Mouse (Mus musculus) stomach, embryonic 14.5 days (tissue): Measurements from ENCODE around the gene Wipf1. TPM values are rescaled to one million over a fixed set of nuclear protein-coding genes. Genes with fewer than 3 reads are reported as not detected.
A peak's percentile ranks its signal among the peaks of the same experiment; 100 is the strongest.

Experiments used
- ATAC-seq: fragments of 200-750 bp; cut with Nextera tagmentation; 2 replicates; pipeline ENCODE4 v1.8.0; 2017; ENCODE audit warnings: low read depth, moderate TSS enrichment; ENCODE audit not compliant: insufficient number of reproducible peaks, insufficient read depth, low FRiP score
- H3K27ac ChIP-seq: fragments of 300-500 bp; sonication (generic); 2 replicates; pipeline ENCODE4 v1.5.1; 2014; ENCODE audit warnings: mild to moderate bottlenecking, low read length, moderate library complexity, mixed read lengths
- H3K27me3 ChIP-seq: fragments of 300-500 bp; sonication (generic); 2 replicates; pipeline ENCODE4 v1.6.1; 2014; ENCODE audit warnings: low read length, control low read depth, mixed read lengths; ENCODE audit not compliant: control insufficient read depth, insufficient read depth
- H3K36me3 ChIP-seq: fragments of 300-500 bp; sonication (generic); 2 replicates; pipeline ENCODE4 v1.6.1; 2014; ENCODE audit warnings: mild to moderate bottlenecking, control low read depth, low read length, moderate library complexity, mixed read lengths; ENCODE audit not compliant: control insufficient read depth, insufficient read depth
- H3K4me1 ChIP-seq: fragments of 300-500 bp; sonication (generic); 2 replicates; pipeline ENCODE4 v1.6.1; 2014; ENCODE audit warnings: low read length, control low read depth, mixed read lengths; ENCODE audit not compliant: control insufficient read depth, insufficient read depth
- H3K4me2 ChIP-seq: fragments of 300-500 bp; sonication (generic); replicated peaks from 2 replicates; pipeline ENCODE4 v1.6.1; 2014; ENCODE audit warnings: low read depth, low read length, control low read depth
- H3K4me3 ChIP-seq: fragments of 300-500 bp; sonication (generic); 2 replicates; pipeline ENCODE4 v1.5.1; 2014; ENCODE audit warnings: low read depth, low read length, control low read depth
- H3K9ac ChIP-seq: fragments of 300-500 bp; sonication (generic); replicated peaks from 2 replicates; pipeline ENCODE4 v1.6.1; 2014; ENCODE audit warnings: low read depth, mild to moderate bottlenecking, control low read depth, low read length, moderate library complexity, mixed read lengths
- H3K9me3 ChIP-seq: fragments of 300-500 bp; sonication (generic); 2 replicates; pipeline ENCODE4 v1.6.1; 2016; ENCODE audit warnings: low read depth, low read length, control low read depth; ENCODE audit not compliant: control insufficient read depth
- WGBS: fragments of 180-500 bp; shearing (Covaris S2); extraction: QIAGEN DNeasy Blood & Tissue Kit; methylation state at CpG from one replicate; pipeline ENCODE4 v1.1.7; 2014; 5-methylcytosine and 5-hydroxymethylcytosine counted together
- polyA plus RNA-seq: library from polyadenylated mRNA; unstranded; fragments of >200 nt; fragmentation: Nextera tagmentation; extraction: Ambion mirVana; gene quantifications from 2 replicates; pipeline ENCODE4 v1.2.1, GENCODE M21; 2014

Gene Wipf1
- polyA plus RNA-seq, 1 experiment from 2014 or later, result 12.0 TPM

DNA sequence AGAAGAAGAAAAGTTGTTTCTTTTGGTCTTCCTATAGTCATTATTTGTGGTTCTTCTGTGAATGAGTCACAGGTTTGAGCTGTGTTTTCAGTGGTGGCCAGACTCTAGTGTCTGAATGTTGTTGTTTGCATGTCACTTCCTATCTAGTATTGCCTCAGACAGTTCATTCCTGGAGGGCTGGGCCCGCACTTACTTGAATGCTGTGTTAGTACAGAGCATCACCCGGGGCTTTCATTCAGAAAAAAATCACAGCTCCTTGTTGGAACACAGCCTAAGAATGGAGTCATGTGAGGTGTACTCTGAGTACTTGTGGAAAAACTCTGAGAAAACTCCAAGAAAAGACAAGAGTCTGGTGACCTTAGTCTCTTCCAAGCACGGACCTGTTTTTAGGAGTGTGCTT lies 23.4 kb upstream of the Wipf1 start:
- WGBS, result 74% methylated on average over 3 of the region's 3 CpGs

DNA sequence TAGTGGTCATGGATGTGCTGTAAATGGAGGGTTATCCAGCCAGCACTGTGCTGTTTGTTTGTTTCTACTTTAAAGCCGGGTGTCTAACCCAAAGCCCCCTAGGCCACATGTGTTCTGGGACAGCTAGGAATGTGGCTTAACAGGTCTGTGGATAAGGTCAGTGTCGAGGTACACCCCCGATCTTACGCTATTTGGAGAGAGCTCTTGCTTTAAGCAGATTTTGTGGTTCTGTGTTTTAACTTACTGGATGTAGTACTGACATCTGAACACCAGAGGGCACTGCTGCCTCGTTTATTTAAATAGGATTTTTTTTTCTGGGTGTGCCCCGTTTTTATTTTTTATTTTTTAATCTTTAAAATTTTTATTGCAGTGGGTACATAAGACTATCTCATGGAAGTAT lies 21.2 kb upstream of the Wipf1 start:
- no peak for ATAC-seq
- H3K4me1 ChIP-seq, result no peaks in the 10 kb centered on the region
- H3K4me3 ChIP-seq, result no peak overlapping the region
- H3K4me2 ChIP-seq, result no peak overlapping the region
- H3K27ac ChIP-seq, result no peak overlapping the region
- H3K36me3 ChIP-seq, result no peaks in the 10 kb centered on the region
- WGBS, result 17% methylated on average over 6 of the region's 6 CpGs
- H3K9me3 ChIP-seq, result no peaks in the 10 kb centered on the region
- H3K27me3 ChIP-seq, result no peaks in the 10 kb centered on the region
- H3K9ac ChIP-seq, result no peak overlapping the region

More for the DNA sequence above, 23.4 kb upstream of the Wipf1 start:
- Histone ChIP-seq H3K9ac (no peak overlapping the region), H3K27ac (no peak overlapping the region), H3K4me1 (no peaks in the 10 kb centered on the region), H3K27me3 (no peaks in the 10 kb centered on the region), H3K36me3 (no peaks in the 10 kb centered on the region), H3K4me3 (no peak overlapping the region), H3K4me2 (no peak overlapping the region), H3K9me3 (no peaks in the 10 kb centered on the region)
- ATAC-seq, result no peak

DNA sequence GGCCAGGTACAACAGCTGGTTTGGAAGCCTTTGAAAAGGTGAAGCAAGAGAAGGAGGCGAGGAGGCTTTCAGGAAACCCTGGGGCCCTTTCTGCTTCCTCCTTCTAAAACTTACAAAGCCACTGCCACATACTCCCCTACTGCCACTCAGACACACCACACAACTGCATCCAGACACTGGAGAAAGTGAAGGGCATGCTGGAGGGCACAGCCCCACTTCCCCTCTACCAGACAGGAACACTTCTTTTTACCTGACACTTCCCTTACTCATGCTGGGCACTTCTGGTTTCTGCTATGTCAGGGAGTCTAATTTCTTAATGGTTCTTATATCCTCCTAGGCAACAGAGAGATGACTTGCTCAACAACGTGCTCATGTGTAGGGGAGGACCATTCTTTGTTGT lies 19.0 kb upstream of the Wipf1 start:
- Histone ChIP-seq H3K27ac (no peak overlapping the region), H3K4me3 (no peak overlapping the region), H3K9ac (no peak overlapping the region), H3K27me3 (no peaks in the 10 kb centered on the region), H3K36me3 (no peaks in the 10 kb centered on the region), H3K9me3 (no peaks in the 10 kb centered on the region), H3K4me1 (no peaks in the 10 kb centered on the region), H3K4me2 (no peak overlapping the region)
- WGBS, result 70% methylated on average over 2 of the region's 2 CpGs
- no peak for ATAC-seq

DNA sequence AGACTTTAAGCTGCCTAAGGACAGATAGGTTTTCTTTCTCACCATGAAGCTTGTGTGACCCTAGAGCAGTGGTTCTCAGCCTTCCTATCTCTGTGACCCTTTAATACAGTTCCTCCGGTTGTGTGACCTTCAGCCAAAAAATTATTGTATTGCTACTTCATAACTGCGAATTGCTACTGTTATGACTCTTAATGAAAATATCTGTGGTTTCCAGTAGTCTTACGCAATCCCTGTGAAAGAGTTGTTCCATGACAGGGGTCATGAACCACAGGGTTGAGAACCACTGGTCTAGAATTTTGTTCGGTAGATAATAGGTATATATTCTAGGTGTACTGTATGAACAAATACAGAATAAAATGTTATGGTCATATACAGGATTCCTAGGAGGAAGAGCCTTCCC lies 17.7 kb upstream of the Wipf1 start:
- 91% methylated on average over 4 of the region's 4 CpGs for WGBS
- no peak overlapping the region for H3K4me3 ChIP-seq
- H3K4me2 ChIP-seq, result no peak overlapping the region
- H3K36me3 ChIP-seq, result no peaks in the 10 kb centered on the region
- H3K9me3 ChIP-seq, result no peaks in the 10 kb centered on the region
- no peaks in the 10 kb centered on the region for H3K27me3 ChIP-seq
- no peaks in the 10 kb centered on the region for H3K4me1 ChIP-seq
- ATAC-seq, result no peak
- no peak overlapping the region for H3K27ac ChIP-seq
- H3K9ac ChIP-seq, result no peak overlapping the region

DNA sequence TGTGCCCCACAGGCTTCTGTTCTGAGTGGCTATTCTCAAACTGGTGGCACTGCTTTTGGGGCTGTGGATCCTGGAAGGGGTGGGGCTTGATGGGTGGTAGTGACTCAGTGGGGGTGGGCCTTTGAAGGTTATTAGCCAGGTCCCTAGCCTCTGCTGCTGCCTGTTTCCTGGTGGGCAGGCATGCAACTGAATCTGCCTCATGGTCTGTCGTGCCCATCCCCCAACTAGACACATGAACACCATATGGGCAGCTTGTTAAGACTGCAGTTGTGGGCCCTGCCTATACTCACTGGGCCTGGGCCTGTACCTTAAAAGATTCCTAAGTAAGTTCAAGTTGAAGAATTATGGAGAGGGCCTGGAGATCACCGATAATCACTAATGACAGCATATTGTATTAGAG lies 16.0 kb upstream of the Wipf1 start:
- Histone ChIP-seq H3K27me3 (no peaks in the 10 kb centered on the region), H3K4me3 (no peak overlapping the region), H3K36me3 (no peaks in the 10 kb centered on the region), H3K4me2 (no peak overlapping the region), H3K27ac (no peak overlapping the region), H3K9ac (no peak overlapping the region), H3K4me1 (peaks cover 2% of the 10 kb centered on the region; the same call in 1 of the 2 replicates), H3K9me3 (no peaks in the 10 kb centered on the region)
- ATAC-seq, result no peak
- WGBS, result 82% methylated on average over 2 of the region's 2 CpGs

DNA sequence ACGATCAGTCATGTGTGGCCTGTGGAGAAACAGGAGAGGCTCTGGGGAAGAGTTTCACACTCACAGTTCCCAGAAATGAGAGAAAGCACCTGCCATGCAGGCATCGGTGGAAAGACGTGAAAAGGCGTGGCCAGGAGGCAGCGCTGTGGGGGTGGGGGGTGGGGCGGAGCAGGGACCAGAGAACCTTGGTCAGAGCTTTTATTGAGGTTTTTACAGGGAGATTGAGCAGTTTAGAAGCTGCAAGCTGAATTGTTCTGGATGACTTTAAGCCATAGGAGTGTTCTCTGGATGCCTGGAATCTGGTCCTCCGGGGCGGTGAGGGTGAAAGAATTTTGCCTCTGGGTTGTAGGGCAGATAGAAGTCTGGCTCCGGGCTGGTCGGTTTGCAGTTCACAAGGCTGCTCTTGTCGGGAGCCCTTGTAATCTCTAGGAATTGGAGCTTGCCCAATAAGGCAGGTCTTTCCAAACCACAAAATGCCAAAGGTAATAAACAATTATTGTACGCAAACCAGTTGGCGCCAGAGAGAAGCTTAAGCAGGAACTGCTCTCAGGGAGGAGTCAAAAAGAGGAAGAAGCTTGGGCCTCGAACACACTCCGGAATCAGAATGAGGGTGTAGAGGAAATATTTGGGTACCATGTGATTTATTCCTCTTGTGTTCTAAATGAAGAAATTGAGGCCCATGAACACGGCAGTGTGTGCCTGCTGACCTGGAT lies 11.1 kb upstream of the Wipf1 start:
- WGBS, result 30% methylated on average over 16 of the region's 16 CpGs
- Histone ChIP-seq H3K27ac (no peak overlapping the region), H3K36me3 (no peaks in the 10 kb centered on the region), H3K4me3 (no peak overlapping the region), H3K4me1 (peaks cover 6% of the 10 kb centered on the region; the same call in 1 of the 2 replicates), H3K9ac (no peak overlapping the region), H3K9me3 (no peaks in the 10 kb centered on the region), H3K4me2 (peak overlapping the region; percentile 19; the same call in 1 of the 2 replicates), H3K27me3 (no peaks in the 10 kb centered on the region)
- no peak for ATAC-seq

DNA sequence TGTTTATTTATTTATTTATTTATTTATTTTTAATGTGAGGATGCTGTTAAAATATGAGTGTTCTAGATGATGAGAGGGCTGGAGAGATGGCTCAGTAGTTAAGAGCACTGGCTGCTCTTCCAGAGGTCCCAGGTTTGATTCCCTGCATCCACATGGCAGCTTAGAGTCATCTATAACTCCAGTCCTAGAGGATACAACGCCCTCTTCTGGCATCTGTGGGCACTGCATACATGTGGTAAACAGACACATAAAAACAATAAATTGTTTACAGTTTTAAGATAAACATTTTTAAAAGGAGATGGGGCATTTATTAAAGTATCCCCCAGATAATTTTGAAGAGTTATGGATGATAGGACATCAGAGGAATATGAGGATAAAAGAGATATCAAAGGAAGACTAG lies 10.2 kb upstream of the Wipf1 start:
- WGBS, result 31% methylated on average over 1 of the region's 1 CpGs
- no peak for ATAC-seq
- Histone ChIP-seq H3K27me3 (no peaks in the 10 kb centered on the region), H3K4me2 (no peak overlapping the region), H3K27ac (no peak overlapping the region), H3K9me3 (no peaks in the 10 kb centered on the region), H3K4me1 (peaks cover 6% of the 10 kb centered on the region; the same call in 1 of the 2 replicates), H3K36me3 (no peaks in the 10 kb centered on the region), H3K4me3 (no peak overlapping the region), H3K9ac (no peak overlapping the region)

DNA sequence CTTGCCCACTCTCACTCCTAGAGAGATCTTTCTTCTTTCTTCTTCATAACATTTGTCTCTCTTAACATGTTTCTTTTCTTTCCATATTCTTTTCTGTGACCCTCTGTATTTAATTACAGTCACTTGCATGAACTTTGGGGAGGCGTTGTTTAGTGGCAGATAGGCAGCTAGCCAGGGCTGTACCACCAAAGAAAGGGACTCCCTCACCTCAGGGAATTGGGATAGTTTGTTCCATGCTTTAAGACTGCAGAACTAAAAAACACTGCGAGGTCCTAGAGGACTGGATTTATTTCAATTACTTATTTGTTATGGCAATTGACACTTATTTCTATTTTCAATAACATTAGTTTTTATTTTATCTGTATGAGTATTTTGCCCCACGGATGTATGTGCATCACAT lies 9.6 kb upstream of the Wipf1 start:
- 83% methylated on average over 3 of the region's 3 CpGs for WGBS

DNA sequence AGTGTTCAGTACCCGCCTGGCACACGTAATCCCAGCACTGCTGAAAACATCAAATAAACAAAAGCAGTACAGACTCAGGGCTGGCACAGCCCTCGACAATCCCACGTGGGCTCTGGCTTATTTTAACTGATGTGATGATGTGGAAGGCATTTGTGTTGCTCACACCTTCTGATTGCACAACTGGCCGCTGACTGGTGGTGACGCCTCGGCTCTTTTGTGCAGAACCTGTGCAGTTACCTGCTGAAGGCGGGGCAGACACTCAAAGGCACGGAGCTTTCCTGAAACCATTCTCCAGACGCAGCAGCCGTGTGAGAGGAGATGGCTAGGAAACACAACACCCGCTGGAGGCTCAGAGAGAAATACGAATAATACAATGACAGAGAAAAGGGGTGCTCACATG lies 9.1 kb upstream of the Wipf1 start:
- Histone ChIP-seq H3K27ac (no peak overlapping the region), H3K36me3 (no peaks in the 10 kb centered on the region), H3K9ac (no peak overlapping the region), H3K4me2 (no peak overlapping the region), H3K27me3 (no peaks in the 10 kb centered on the region), H3K4me3 (no peak overlapping the region), H3K9me3 (no peaks in the 10 kb centered on the region), H3K4me1 (peaks cover 6% of the 10 kb centered on the region; the same call in 1 of the 2 replicates)
- 66% methylated on average over 13 of the region's 13 CpGs for WGBS
- 0 out of 2 replicates have a peak, but pooled peaks have one; percentile 46 for ATAC-seq

More for the DNA sequence above, 9.6 kb upstream of the Wipf1 start:
- Histone ChIP-seq H3K27ac (no peak overlapping the region), H3K4me2 (no peak overlapping the region), H3K9ac (no peak overlapping the region), H3K4me3 (no peak overlapping the region), H3K27me3 (no peaks in the 10 kb centered on the region), H3K36me3 (no peaks in the 10 kb centered on the region), H3K4me1 (peaks cover 6% of the 10 kb centered on the region; the same call in 1 of the 2 replicates), H3K9me3 (no peaks in the 10 kb centered on the region)
- ATAC-seq, result no peak
